Mouse (Mus musculus): ENCODE data around the gene Lrrc45. TPM values are rescaled to one million over a fixed set of nuclear protein-coding genes. Genes with fewer than 3 reads are reported as not detected.
"Not testable (repeated sequence)": the region's sequence is repeated elsewhere in the genome, so short reads cannot be mapped to it uniquely, and the experiment has no call there.

The Lrrc45 gene
- polyA plus RNA-seq (2012): 1.4 and 1.5 TPM in 2 replicates

- Histone ChIP-seq H3K4me1 (ENCODE audit: control insufficient read depth) (peaks cover 35% of the 10 kb centered on the region), H3K36me3 (ENCODE audit: control insufficient read depth) (peaks cover 64% of the 10 kb centered on the region), H3K27me3 (ENCODE audit: control insufficient read depth) (no peaks in the 10 kb centered on the region), H3K4me3 (replicated peaks) (peak within 1 kb of the TSS; percentile 81), H3K9me3 (ENCODE audit: control insufficient read depth, low read length) (no peaks in the 10 kb centered on the region)
- no peak for TF ChIP-seq GATA1 (IDR thresholded peaks at IDR 0.05; ENCODE audit: low read length)
These were observed at the start of gene Lrrc45, which contains the start of gene Cenpx for GRCm38 (mm10) chr11:120713580-120714518. Gene Lrrc45 (plus strand): TSS chr11:120713925. Gene Cenpx (minus strand): TSS chr11:120713738.

DNA sequence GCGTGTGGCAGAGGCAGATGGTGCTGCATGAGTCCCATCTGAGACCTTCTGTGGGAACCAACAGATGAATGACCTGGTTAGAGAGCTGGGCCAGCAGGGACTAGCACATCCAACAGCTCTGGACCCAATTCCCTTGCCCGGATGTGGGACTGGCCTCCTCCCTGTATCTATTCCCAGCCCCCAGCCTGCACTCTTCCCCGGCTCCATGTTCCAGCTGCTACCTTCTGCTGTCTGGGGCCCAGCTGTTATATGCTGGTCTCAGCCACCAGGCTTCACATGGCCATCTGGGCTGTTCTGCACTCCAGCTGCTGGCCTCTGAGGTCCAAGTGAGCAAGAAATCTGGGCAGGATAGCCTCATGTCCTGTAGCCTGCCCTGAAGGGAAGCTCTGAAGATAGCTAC lies 48.3 kb upstream of the Lrrc45 start:
- Histone ChIP-seq H3K27me3 (ENCODE audit: control insufficient read depth) (peaks cover 69% of the 10 kb centered on the region), H3K36me3 (ENCODE audit: control insufficient read depth) (no peaks in the 10 kb centered on the region), H3K4me1 (ENCODE audit: control insufficient read depth) (peaks cover 4% of the 10 kb centered on the region), H3K4me3 (replicated peaks) (no peak overlapping the region), H3K9me3 (ENCODE audit: control insufficient read depth, low read length) (peaks cover 3% of the 10 kb centered on the region; the same call in 1 of the 2 replicates)
- no peak for TF ChIP-seq TAL1 (IDR thresholded peaks at IDR 0.05; ENCODE audit: low read length)
- TF ChIP-seq GATA1 (IDR thresholded peaks at IDR 0.05; ENCODE audit: low read length): no peak

DNA sequence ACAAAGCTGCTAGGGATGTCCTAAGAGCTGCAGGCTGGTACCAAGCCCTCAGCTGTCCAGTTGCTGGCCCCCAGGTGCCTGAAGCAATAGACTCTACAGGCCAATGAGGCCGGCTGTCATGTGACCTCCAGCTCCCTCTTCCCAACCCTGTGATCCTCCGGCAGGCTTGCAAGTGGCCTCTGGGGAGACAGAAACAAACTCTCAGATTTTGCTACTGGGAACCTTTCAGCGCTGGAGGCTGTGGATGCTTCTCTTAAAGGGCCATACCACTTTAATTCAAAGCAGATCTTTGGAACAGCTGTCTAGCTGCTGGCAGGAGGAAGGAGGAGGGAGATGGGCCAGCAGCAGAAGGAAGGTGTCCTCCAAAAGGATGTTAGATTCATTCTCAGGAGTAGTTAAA lies 47.1 kb upstream of the Lrrc45 start:
- Histone ChIP-seq H3K27me3 (ENCODE audit: control insufficient read depth) (peaks cover 56% of the 10 kb centered on the region), H3K36me3 (ENCODE audit: control insufficient read depth) (no peaks in the 10 kb centered on the region), H3K4me3 (replicated peaks) (no peak overlapping the region), H3K4me1 (ENCODE audit: control insufficient read depth) (peaks cover 2% of the 10 kb centered on the region; the same call in 1 of the 2 replicates), H3K9me3 (ENCODE audit: control insufficient read depth, low read length) (no peaks in the 10 kb centered on the region; the same call in 1 of the 2 replicates)
- TF ChIP-seq GATA1 (IDR thresholded peaks at IDR 0.05; ENCODE audit: low read length) (no peak), TAL1 (IDR thresholded peaks at IDR 0.05; ENCODE audit: low read length) (no peak)

DNA sequence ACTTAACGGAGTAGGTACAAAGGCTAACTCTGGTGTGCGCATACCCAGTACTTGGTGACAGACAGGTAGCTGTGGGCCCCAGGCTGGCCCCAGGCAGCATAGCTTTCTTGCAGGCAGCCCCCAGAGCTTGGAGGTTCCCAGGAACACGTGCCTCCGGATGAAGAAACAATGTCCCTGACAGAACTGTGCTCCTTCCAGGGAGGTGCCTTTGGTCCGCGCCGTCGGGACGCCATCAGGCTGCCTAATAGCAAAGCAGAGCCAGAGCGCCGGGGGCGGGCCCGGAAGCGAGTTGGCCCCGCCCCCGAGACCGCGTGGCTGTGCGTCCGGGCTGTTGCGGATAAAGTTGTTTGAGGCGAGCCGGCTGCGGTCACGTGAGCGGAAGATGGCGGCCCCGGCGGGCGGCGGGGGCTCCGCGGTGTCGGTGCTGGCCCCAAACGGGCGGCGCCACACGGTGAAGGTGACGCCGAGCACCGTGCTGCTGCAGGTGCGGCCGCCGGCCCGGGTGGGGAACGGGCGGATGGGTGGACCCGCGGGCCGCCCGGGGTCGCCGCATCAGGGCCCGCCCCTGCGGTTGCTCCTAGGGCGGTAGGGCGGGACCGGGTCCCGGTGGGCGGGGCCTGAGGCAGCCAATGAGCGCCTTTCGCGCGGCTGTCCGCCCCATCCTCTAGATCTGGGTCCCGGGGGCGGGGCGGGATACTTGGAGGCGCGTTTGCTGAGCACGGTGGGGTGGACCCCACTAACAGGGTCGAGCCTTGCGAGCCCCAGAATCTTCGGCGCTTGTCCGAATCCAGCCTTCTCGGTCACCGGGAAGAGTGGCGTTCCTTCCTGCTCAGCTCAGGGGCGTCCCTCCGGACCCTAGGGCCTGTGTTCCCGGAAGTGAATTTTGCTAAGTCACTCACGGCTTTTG lies 40.8 kb upstream of the Lrrc45 start, which contains the start of gene Aspscr1:
TSS of gene Aspscr1 (plus strand) at position 287 of the 907 bp plus-strand sequence.
- peaks cover 35% of the 10 kb centered on the region for H3K4me1 ChIP-seq (ENCODE audit: control insufficient read depth)
- TF ChIP-seq GATA1 (IDR thresholded peaks at IDR 0.05; ENCODE audit: low read length): no peak
- TF ChIP-seq TAL1 (IDR thresholded peaks at IDR 0.05; ENCODE audit: low read length): no peak
- peaks cover 8% of the 10 kb centered on the region for H3K27me3 ChIP-seq (ENCODE audit: control insufficient read depth)
- H3K36me3 ChIP-seq (ENCODE audit: control insufficient read depth): peaks cover 26% of the 10 kb centered on the region
- no peaks in the 10 kb centered on the region for H3K9me3 ChIP-seq (ENCODE audit: control insufficient read depth, low read length)
- peak within 1 kb of the TSS; percentile 84 for H3K4me3 ChIP-seq (replicated peaks)

- Histone ChIP-seq H3K4me3 (replicated peaks) (peak overlapping the region; percentile 84), H3K27me3 (ENCODE audit: control insufficient read depth) (peaks cover 8% of the 10 kb centered on the region), H3K9me3 (ENCODE audit: control insufficient read depth, low read length) (no peaks in the 10 kb centered on the region), H3K36me3 (ENCODE audit: control insufficient read depth) (peaks cover 34% of the 10 kb centered on the region), H3K4me1 (ENCODE audit: control insufficient read depth) (peaks cover 35% of the 10 kb centered on the region)
- no peak for TF ChIP-seq TAL1 (IDR thresholded peaks at IDR 0.05; ENCODE audit: low read length)
- no peak for TF ChIP-seq GATA1 (IDR thresholded peaks at IDR 0.05; ENCODE audit: low read length)
These were observed 40.1 kb upstream of the Lrrc45 start for GRCm38 (mm10) chr11:120673594-120674122.

DNA sequence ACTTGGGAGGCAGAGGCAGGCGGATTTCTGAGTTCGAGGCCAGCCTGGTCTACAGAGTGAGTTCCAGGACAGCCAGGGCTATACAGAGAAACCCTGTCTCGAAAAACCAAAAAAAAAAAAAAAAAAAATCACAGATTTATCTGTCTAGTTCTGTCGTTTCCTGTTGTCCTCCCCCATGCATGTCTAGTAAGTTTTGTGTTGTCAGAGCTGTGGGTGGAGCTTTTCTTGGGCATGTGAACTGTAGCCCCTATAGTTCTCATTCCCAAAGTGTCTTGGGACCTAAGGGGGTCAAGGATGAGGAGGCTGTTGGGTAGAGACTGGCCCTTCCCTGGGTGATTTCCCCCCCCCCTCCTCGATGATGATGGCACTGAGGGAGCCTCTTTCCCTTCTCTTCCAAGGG lies 37.9 kb upstream of the Lrrc45 start:
- not testable (repeated sequence) for H3K4me3 ChIP-seq (replicated peaks); H3K9me3 ChIP-seq (ENCODE audit: control insufficient read depth, low read length); H3K27me3 ChIP-seq (ENCODE audit: control insufficient read depth)
- peaks cover 35% of the 10 kb centered on the region for H3K4me1 ChIP-seq (ENCODE audit: control insufficient read depth)
- H3K36me3 ChIP-seq (ENCODE audit: control insufficient read depth): peaks cover 55% of the 10 kb centered on the region

- TF ChIP-seq TAL1 (IDR thresholded peaks at IDR 0.05; ENCODE audit: low read length) (no peak), GATA1 (IDR thresholded peaks at IDR 0.05; ENCODE audit: low read length) (no peak)
- Histone ChIP-seq H3K4me3 (replicated peaks) (no peak overlapping the region), H3K9me3 (ENCODE audit: control insufficient read depth, low read length) (no peaks in the 10 kb centered on the region), H3K4me1 (ENCODE audit: control insufficient read depth) (peaks cover 34% of the 10 kb centered on the region), H3K27me3 (ENCODE audit: control insufficient read depth) (no peaks in the 10 kb centered on the region), H3K36me3 (ENCODE audit: control insufficient read depth) (peaks cover 61% of the 10 kb centered on the region)
These were observed 36.8 kb upstream of the Lrrc45 start for GRCm38 (mm10) chr11:120676951-120677350.

GRCm38 (mm10) chr11:120679909-120680308 lies 33.8 kb upstream of the Lrrc45 start:
- H3K4me1 ChIP-seq (ENCODE audit: control insufficient read depth): peaks cover 10% of the 10 kb centered on the region
- TF ChIP-seq TAL1 (IDR thresholded peaks at IDR 0.05; ENCODE audit: low read length): no peak
- no peak for TF ChIP-seq GATA1 (IDR thresholded peaks at IDR 0.05; ENCODE audit: low read length)
- no peak overlapping the region for H3K4me3 ChIP-seq (replicated peaks)
- H3K27me3 ChIP-seq (ENCODE audit: control insufficient read depth): no peaks in the 10 kb centered on the region
- H3K9me3 ChIP-seq (ENCODE audit: control insufficient read depth, low read length): no peaks in the 10 kb centered on the region
- H3K36me3 ChIP-seq (ENCODE audit: control insufficient read depth): peaks cover 83% of the 10 kb centered on the region

All from erythroblast, embryonic 14.5 days (primary cell).